Comparison of ENCODE assay signal across 8 mouse cellular contexts in genomic region chr9:50554241-50555093, GRCm38 (mm10). TPM values are rescaled to one million over a fixed set of nuclear protein-coding genes. Genes with fewer than 3 reads are reported as not detected.
A peak's percentile ranks its signal among the peaks of the same experiment; 100 is the strongest.
DNase-seq lines count a peak whose midpoint lies in the region; ATAC-seq lines count a peak whose summit lies in the region.

TSS of gene Il18 (plus strand) at chr9:50554827.

- 0 out of 2 replicates have a peak, but pooled peaks cover 2% of the 10 kb centered on the region for H3K4me1 ChIP-seq in intestine, embryonic 15.5 days (replicated peaks)
- H3K4me1 ChIP-seq in midbrain, embryonic 10.5 days, result peaks cover 22% of the 10 kb centered on the region

- H3K36me3 ChIP-seq in intestine, embryonic 15.5 days, result no peaks in the 10 kb centered on the region
- no peaks in the 10 kb centered on the region for H3K36me3 ChIP-seq in midbrain, embryonic 10.5 days

- H3K4me3 ChIP-seq in intestine, embryonic 15.5 days (replicated peaks), result peak within 1 kb of the TSS; percentile 7; the same call in 1 of the 2 replicates
- H3K4me3 ChIP-seq in midbrain, embryonic 10.5 days, result peak within 1 kb of the TSS; percentile 46

- no peak for ATAC-seq in cerebellum, adult (ENCODE audit: insufficient number of reproducible peaks, low FRiP score, low TSS enrichment)
- ATAC-seq in intestine, embryonic 15.5 days, result peak; percentile 95

- H3K9me3 ChIP-seq in intestine, embryonic 15.5 days, result no peaks in the 10 kb centered on the region
- H3K9me3 ChIP-seq in midbrain, embryonic 10.5 days (replicated peaks), result no peaks in the 10 kb centered on the region

- H3K9ac ChIP-seq in intestine, embryonic 15.5 days, result no peak within 1 kb of the TSS

- intact Hi-C loops in left cerebral cortex, postnatal 14 days (cut with DNase I), result no loop called here

- peak within 1 kb of the TSS; percentile 49 for H3K4me2 ChIP-seq in intestine, embryonic 15.5 days (replicated peaks)

- DNase-seq in cerebellum, adult 11 months, result peak; percentile 8
- peak; percentile 32 for DNase-seq in cerebellum, adult 9-10 months
- peak; percentile 48 to 67 for DNase-seq in frontal cortex, postnatal 14 days (ENCODE audit: low spot score in 2 of 2)
- peak; percentile 68 to 83 for DNase-seq in left cerebral cortex, postnatal 14 days (ENCODE audit: low spot score in 2 of 2)
- peak; percentile 81 for DNase-seq in midbrain, embryonic 10.5 days (ENCODE audit: low spot score)
- DNase-seq in skeletal muscle tissue, adult 2 months (ENCODE audit: low read depth, low spot score), result peak; percentile 43

- WGBS in intestine, embryonic 15.5 days, result 24% methylated on average over 12 of the region's 12 CpGs
- 24% methylated on average over 12 of the region's 12 CpGs for WGBS in midbrain, embryonic 10.5 days

- H3K27ac ChIP-seq in intestine, embryonic 15.5 days, result peak within 1 kb of the TSS; percentile 66
- peak within 1 kb of the TSS; percentile 89 for H3K27ac ChIP-seq in midbrain, embryonic 10.5 days (replicated peaks)

- no peaks in the 10 kb centered on the region for H3K27me3 ChIP-seq in intestine, embryonic 15.5 days (replicated peaks)
- no peaks in the 10 kb centered on the region for H3K27me3 ChIP-seq in midbrain, embryonic 10.5 days (ENCODE audit: low read depth, poor library complexity, severe bottlenecking)

RNA-seq across cellular contexts. Expression of gene Il18, which starts in this region (rescaled TPM):
- 17.6 and 18.8 TPM in 2 replicates for polyA plus RNA-seq in intestine, embryonic 15.5 days (2015; fragmentation: Nextera tagmentation; extraction: Ambion mirVana)
- total RNA-seq in left cerebral cortex, postnatal 14 days (2021), result 10 to 100 TPM; 24.1 to 24.4 TPM
- 8.9 and 14.6 TPM in 2 replicates for polyA plus RNA-seq in midbrain, embryonic 10.5 days (2016; fragmentation: Nextera tagmentation; extraction: Ambion mirVana)

Comparison
In these comparisons a context has a peak if more than half of its experiments do, and no peak if none do; other contexts are left out.
1. DNase-seq: peak in every context shown above with its lines; median percentile 81 in midbrain, embryonic 10.5 days; 76 in left cerebral cortex, postnatal 14 days; 58 in frontal cortex, postnatal 14 days; 43 in skeletal muscle tissue, adult 2 months; 32 in cerebellum, adult 9-10 months; 8 in cerebellum, adult 11 months.